Mouse (Mus musculus) heart, embryonic 14.5 days (tissue): Measurements from ENCODE around the gene Kdelr1. TPM values are rescaled to one million over a fixed set of nuclear protein-coding genes. Genes with fewer than 3 reads are reported as not detected.

ENCODE experiments used
- ATAC-seq: fragments of 200-750 bp; cut with Nextera tagmentation; 2 replicates; pipeline ENCODE4 v1.8.0; 2017; ENCODE audit warnings: low read depth, moderate TSS enrichment; ENCODE audit not compliant: insufficient number of reproducible peaks, insufficient read depth, low FRiP score
- H3K27ac ChIP-seq, 2 experiments: fragments of 200-500 bp in 1 of 2; fragments of 300-500 bp in 1 of 2; sonication (generic) in 1 of 2; replicated peaks in 1 of 2; 2 replicates each; pipeline ENCODE4 v1.5.1; 2012 to 2014; ENCODE audit warnings: low read depth in 2 of 2, low read length in 2 of 2, control low read depth in 1 of 2, mild to moderate bottlenecking in 1 of 2, mixed read lengths in 1 of 2; ENCODE audit not compliant: control insufficient read depth in 1 of 2, insufficient read depth in 1 of 2
- H3K27me3 ChIP-seq: fragments of 300-500 bp; sonication (generic); 2 replicates; pipeline ENCODE4 v1.6.1; 2014; ENCODE audit warnings: mild to moderate bottlenecking, low read length, control low read depth; ENCODE audit not compliant: control insufficient read depth, insufficient read depth
- H3K36me3 ChIP-seq: fragments of 300-500 bp; sonication (generic); 2 replicates; pipeline ENCODE4 v1.6.1; 2014; ENCODE audit warnings: mild to moderate bottlenecking, control low read depth, low read length, mixed read lengths; ENCODE audit not compliant: control insufficient read depth, insufficient read depth
- H3K4me1 ChIP-seq, 2 experiments: fragments of 200-500 bp in 1 of 2; fragments of 300-500 bp in 1 of 2; sonication (generic) in 1 of 2; 2 replicates each; pipeline ENCODE4 v1.6.1; 2012 to 2014; ENCODE audit warnings: low read length in 2 of 2, control low read depth in 1 of 2, mixed read lengths in 1 of 2; ENCODE audit not compliant: control insufficient read depth in 2 of 2, insufficient read depth in 2 of 2
- H3K4me2 ChIP-seq: fragments of 300-500 bp; sonication (generic); 2 replicates; pipeline ENCODE4 v1.6.1; 2014; ENCODE audit warnings: mild to moderate bottlenecking, low read length
- H3K4me3 ChIP-seq, 2 experiments: fragments of 200-500 bp in 1 of 2; fragments of 300-500 bp in 1 of 2; sonication (generic) in 1 of 2; 2 replicates each; pipeline ENCODE4 v1.5.1; 2012 to 2014; ENCODE audit warnings: low read length in 2 of 2, mild to moderate bottlenecking in 2 of 2, control low read depth in 1 of 2, low read depth in 1 of 2, moderate library complexity in 1 of 2; ENCODE audit not compliant: control insufficient read depth in 1 of 2, insufficient read depth in 1 of 2
- H3K9ac ChIP-seq: fragments of 300-500 bp; sonication (generic); 2 replicates; pipeline ENCODE4 v1.6.1; 2014; ENCODE audit warnings: mild to moderate bottlenecking, low read length
- H3K9me3 ChIP-seq: fragments of 300-500 bp; sonication (generic); 2 replicates; pipeline ENCODE4 v1.6.1; 2016; ENCODE audit warnings: low read length, control low read depth; ENCODE audit not compliant: control insufficient read depth
- WGBS: fragments of 180-500 bp; shearing (Covaris S2); extraction: QIAGEN DNeasy Blood & Tissue Kit; methylation state at CpG from one replicate; pipeline ENCODE4 v1.1.7; 2014; 5-methylcytosine and 5-hydroxymethylcytosine counted together
- polyA plus RNA-seq: library from polyadenylated mRNA; unstranded; fragments of >200 nt; fragmentation: Nextera tagmentation; extraction: Ambion mirVana; gene quantifications from 2 replicates; pipeline ENCODE4 v1.2.1, GENCODE M21; 2014

The Kdelr1 gene
- 85.7 and 125 TPM in 2 replicates for polyA plus RNA-seq

- peak within 1 kb of the TSS; percentile 93 to 94 for H3K27ac ChIP-seq
- H3K9ac ChIP-seq, result peak within 1 kb of the TSS; percentile 98
- peak; percentile 62 for ATAC-seq
- peaks cover 35% of the 10 kb centered on the region for H3K27me3 ChIP-seq
- H3K4me2 ChIP-seq, result peak within 1 kb of the TSS; percentile 93
- under 1% methylated on average over 18 of the region's 18 CpGs for WGBS
- peak within 1 kb of the TSS; percentile 84 to 94 for H3K4me3 ChIP-seq
- no peaks in the 10 kb centered on the region for H3K9me3 ChIP-seq
- peaks cover 38% of the 10 kb centered on the region for H3K36me3 ChIP-seq
- peaks cover 20 to 43% of the 10 kb centered on the region in 2 experiments for H3K4me1 ChIP-seq
Measured at GRCm38 (mm10) chr7:45872624-45873023, at the start of gene Kdelr1. Kdelr1 (plus strand) TSS chr7:45872772.

- WGBS, result 45% methylated on average over 7 of the region's 7 CpGs
Measured at GRCm38 (mm10) chr7:45824598-45824997, 48.0 kb upstream of the Kdelr1 start, which contains the start of gene Kcnj14. Kcnj14 (minus strand) TSS chr7:45824782.

GRCm38 (mm10) chr7:45826631-45827030 lies 45.9 kb upstream of the Kdelr1 start:
- ATAC-seq, result no peak
- no peak overlapping the region for H3K27ac ChIP-seq
- H3K4me1 ChIP-seq, result peaks cover 3 to 8% of the 10 kb centered on the region in 2 experiments; a peak in 3 of 4 replicates
- no peak overlapping the region for H3K9ac ChIP-seq
- 91% methylated on average over 7 of the region's 7 CpGs for WGBS
- peaks cover 7% of the 10 kb centered on the region for H3K27me3 ChIP-seq
- peaks cover 69% of the 10 kb centered on the region for H3K36me3 ChIP-seq
- no peaks in the 10 kb centered on the region for H3K9me3 ChIP-seq
- H3K4me3 ChIP-seq, result no peak overlapping the region
- H3K4me2 ChIP-seq, result no peak overlapping the region

More at GRCm38 (mm10) chr7:45824598-45824997, 48.0 kb upstream of the Kdelr1 start, which contains the start of gene Kcnj14:
- no peak within 1 kb of the TSS for H3K4me3 ChIP-seq
- H3K9ac ChIP-seq, result no peak within 1 kb of the TSS
- H3K9me3 ChIP-seq, result no peaks in the 10 kb centered on the region
- no peak for ATAC-seq
- H3K36me3 ChIP-seq, result peaks cover 68% of the 10 kb centered on the region
- no peak within 1 kb of the TSS for H3K4me2 ChIP-seq
- H3K27me3 ChIP-seq, result no peaks in the 10 kb centered on the region
- H3K4me1 ChIP-seq, result peaks cover 0 to 2% of the 10 kb centered on the region in 2 experiments; a peak in 2 of 4 replicates
- H3K27ac ChIP-seq, result no peak within 1 kb of the TSS

- ATAC-seq, result peak; percentile 51
- Histone ChIP-seq H3K27ac (peak within 1 kb of the TSS; percentile 73 to 79), H3K9ac (peak within 1 kb of the TSS; percentile 83), H3K4me1 (peaks cover 3 to 20% of the 10 kb centered on the region in 2 experiments; a peak in 3 of 4 replicates), H3K9me3 (no peaks in the 10 kb centered on the region), H3K4me3 (peak within 1 kb of the TSS; percentile 68 to 82), H3K4me2 (peak within 1 kb of the TSS; percentile 74), H3K27me3 (peaks cover 46% of the 10 kb centered on the region), H3K36me3 (peaks cover 40% of the 10 kb centered on the region)
- under 1% methylated on average over 35 of the region's 35 CpGs for WGBS
Measured at GRCm38 (mm10) chr7:45830427-45831127, 42.0 kb upstream of the Kdelr1 start, which contains the start of gene Grwd1. Grwd1 (minus strand) TSS chr7:45830944.

- Histone ChIP-seq H3K4me2 (peak overlapping the region; percentile 74), H3K4me3 (peak overlapping the region; percentile 68 to 82), H3K4me1 (peaks cover 3 to 20% of the 10 kb centered on the region in 2 experiments; a peak in 3 of 4 replicates), H3K27me3 (peaks cover 51% of the 10 kb centered on the region), H3K36me3 (peaks cover 35% of the 10 kb centered on the region), H3K9ac (peak overlapping the region; percentile 83), H3K27ac (no peak overlapping the region), H3K9me3 (no peaks in the 10 kb centered on the region)
- 24% methylated on average over 5 of the region's 5 CpGs for WGBS
- ATAC-seq, result no peak
Measured at GRCm38 (mm10) chr7:45831128-45831525, 41.4 kb upstream of the Kdelr1 start.

GRCm38 (mm10) chr7:45832428-45832827 lies 40.1 kb upstream of the Kdelr1 start:
- WGBS, result 9% methylated on average over 29 of the region's 30 CpGs
- Histone ChIP-seq H3K4me1 (peaks cover 3 to 20% of the 10 kb centered on the region in 2 experiments; a peak in 3 of 4 replicates), H3K27me3 (peaks cover 51% of the 10 kb centered on the region), H3K4me2 (peak overlapping the region; percentile 66), H3K4me3 (peak overlapping the region; percentile 45), H3K27ac (no peak overlapping the region), H3K36me3 (peaks cover 22% of the 10 kb centered on the region), H3K9me3 (0 out of 2 replicates have a peak, but pooled peaks cover 3% of the 10 kb centered on the region), H3K9ac (no peak overlapping the region; the same call in 1 of the 2 replicates)
- ATAC-seq, result no peak

GRCm38 (mm10) chr7:45833148-45833790 lies 39.3 kb upstream of the Kdelr1 start:
- H3K27me3 ChIP-seq, result peaks cover 51% of the 10 kb centered on the region
- H3K36me3 ChIP-seq, result peaks cover 13% of the 10 kb centered on the region
- no peak overlapping the region for H3K27ac ChIP-seq
- ATAC-seq, result no peak
- 0 out of 2 replicates have a peak, but pooled peaks cover 3% of the 10 kb centered on the region for H3K9me3 ChIP-seq
- under 1% methylated on average over 74 of the region's 86 CpGs for WGBS
- H3K4me3 ChIP-seq, result peak overlapping the region; percentile 45
- peak overlapping the region; percentile 41; the same call in 1 of the 2 replicates for H3K9ac ChIP-seq
- H3K4me1 ChIP-seq, result peaks cover 3 to 20% of the 10 kb centered on the region in 2 experiments; a peak in 3 of 4 replicates
- H3K4me2 ChIP-seq, result peak overlapping the region; percentile 66
